Mouse (Mus musculus) forebrain, embryonic 12.5 days (tissue): ENCODE measurements at regions not wholly inside any gene's neighbourhood (a gene's known extent, or its start where the extent isn't known, plus 50 kb on each side); places are given as distances from the start of the nearest gene placed in this dataset.
A peak's percentile ranks its signal among the peaks of the same experiment; 100 is the strongest.
"Not testable (repeated sequence)": the region's sequence is repeated elsewhere in the genome, so short reads cannot be mapped to it uniquely, and the experiment has no call there.

Experiments
- ATAC-seq: fragments of 200-750 bp; cut with Nextera tagmentation; 2 replicates; pipeline ENCODE4 v1.8.0; 2017; ENCODE audit warnings: moderate TSS enrichment; ENCODE audit not compliant: low FRiP score
- H3K27ac ChIP-seq: fragments of 300-500 bp; sonication (generic); 2 replicates; pipeline ENCODE4 v1.5.1; 2016; ENCODE audit warnings: mild to moderate bottlenecking
- H3K27me3 ChIP-seq: fragments of 300-500 bp; sonication (generic); 2 replicates; pipeline ENCODE4 v1.6.1; 2016; ENCODE audit warnings: mild to moderate bottlenecking
- H3K36me3 ChIP-seq: fragments of 300-500 bp; sonication (generic); replicated peaks from 2 replicates; pipeline ENCODE4 v1.6.1; 2016; ENCODE audit warnings: mild to moderate bottlenecking
- H3K4me1 ChIP-seq: fragments of 300-500 bp; sonication (generic); 2 replicates; pipeline ENCODE4 v1.6.1; 2016
- H3K4me2 ChIP-seq: fragments of 300-500 bp; sonication (generic); 2 replicates; pipeline ENCODE4 v1.6.1; 2016; ENCODE audit warnings: mild to moderate bottlenecking, moderate library complexity
- H3K4me3 ChIP-seq: fragments of 300-500 bp; sonication (generic); replicated peaks from 2 replicates; pipeline ENCODE4 v1.5.1; 2016; ENCODE audit warnings: mild to moderate bottlenecking
- H3K9ac ChIP-seq: fragments of 300-500 bp; sonication (generic); 2 replicates; pipeline ENCODE4 v1.6.1; 2016; ENCODE audit warnings: mild to moderate bottlenecking
- H3K9me3 ChIP-seq: fragments of 300-500 bp; sonication (generic); 2 replicates; pipeline ENCODE4 v1.6.1; 2016
- WGBS: fragments of 180-500 bp; shearing (Covaris S2); methylation state at CpG from one replicate; pipeline ENCODE4 v1.1.7; 2016; 5-methylcytosine and 5-hydroxymethylcytosine counted together

DNA sequence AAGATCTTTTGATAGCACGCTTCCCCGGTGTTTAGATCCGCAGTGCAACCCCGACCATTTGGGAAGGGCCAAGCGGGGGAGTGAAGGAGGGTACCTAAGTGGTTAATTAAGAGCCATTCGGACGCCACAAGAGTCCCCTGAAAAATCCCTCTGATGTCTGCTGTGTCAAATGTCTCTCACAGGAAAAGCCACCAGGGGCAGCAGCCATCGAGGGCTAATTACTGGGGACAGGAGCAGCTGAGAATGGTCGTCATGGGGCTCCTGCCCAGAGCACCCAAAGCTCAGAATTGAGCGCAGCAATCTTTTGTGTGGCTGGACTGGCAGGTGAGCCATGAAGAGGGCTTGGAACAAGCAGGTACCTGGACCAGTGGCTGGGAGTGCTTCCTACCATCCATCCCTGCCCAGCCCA, 325.6 kb upstream of the Irx1 start:
- WGBS, result 3% methylated on average over 10 of the region's 10 CpGs
- H3K4me3 ChIP-seq, result 0 out of 2 replicates have a peak overlapping the region, but pooled peaks have one; percentile 1
- H3K9me3 ChIP-seq, result no peaks in the 10 kb centered on the region
- H3K4me2 ChIP-seq, result peak overlapping the region; percentile 17
- no peaks in the 10 kb centered on the region for H3K36me3 ChIP-seq
- 0 out of 2 replicates have a peak overlapping the region, but pooled peaks have one; percentile 42 for H3K27ac ChIP-seq
- no peak overlapping the region for H3K9ac ChIP-seq
- H3K27me3 ChIP-seq, result peaks cover 75% of the 10 kb centered on the region
- H3K4me1 ChIP-seq, result peaks cover 43% of the 10 kb centered on the region
- ATAC-seq, result peak; percentile 22

DNA sequence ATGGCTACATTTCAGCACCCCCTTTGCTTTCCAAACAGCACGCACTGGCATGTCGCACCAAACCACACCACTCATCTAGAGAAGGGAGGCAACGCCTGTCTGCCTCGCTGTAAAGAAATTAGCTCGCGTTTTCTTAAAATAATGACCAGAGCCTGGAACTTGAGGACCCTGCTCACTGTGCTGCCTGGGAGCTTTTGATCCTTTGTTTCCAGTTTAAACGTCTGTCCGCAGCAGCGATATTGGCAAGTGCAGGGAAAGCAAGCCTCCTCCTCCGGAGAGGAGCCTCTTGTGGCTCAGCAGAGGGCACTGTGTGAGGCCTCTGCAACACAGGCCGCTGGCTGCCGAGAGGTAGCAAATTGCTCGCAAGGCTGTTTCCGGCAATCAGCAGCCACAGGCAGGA, 328.8 kb upstream of the Irx1 start:
- ATAC-seq, result 0 out of 2 replicates have a peak, but pooled peaks have one; percentile 27
- H3K9me3 ChIP-seq, result no peaks in the 10 kb centered on the region
- H3K4me1 ChIP-seq, result peaks cover 46% of the 10 kb centered on the region
- H3K9ac ChIP-seq, result no peak overlapping the region
- no peaks in the 10 kb centered on the region for H3K36me3 ChIP-seq
- no peak overlapping the region for H3K4me3 ChIP-seq
- under 1% methylated on average over 14 of the region's 14 CpGs for WGBS
- H3K27me3 ChIP-seq, result peaks cover 79% of the 10 kb centered on the region
- H3K27ac ChIP-seq, result no peak overlapping the region
- H3K4me2 ChIP-seq, result 0 out of 2 replicates have a peak overlapping the region, but pooled peaks have one; percentile 21

DNA sequence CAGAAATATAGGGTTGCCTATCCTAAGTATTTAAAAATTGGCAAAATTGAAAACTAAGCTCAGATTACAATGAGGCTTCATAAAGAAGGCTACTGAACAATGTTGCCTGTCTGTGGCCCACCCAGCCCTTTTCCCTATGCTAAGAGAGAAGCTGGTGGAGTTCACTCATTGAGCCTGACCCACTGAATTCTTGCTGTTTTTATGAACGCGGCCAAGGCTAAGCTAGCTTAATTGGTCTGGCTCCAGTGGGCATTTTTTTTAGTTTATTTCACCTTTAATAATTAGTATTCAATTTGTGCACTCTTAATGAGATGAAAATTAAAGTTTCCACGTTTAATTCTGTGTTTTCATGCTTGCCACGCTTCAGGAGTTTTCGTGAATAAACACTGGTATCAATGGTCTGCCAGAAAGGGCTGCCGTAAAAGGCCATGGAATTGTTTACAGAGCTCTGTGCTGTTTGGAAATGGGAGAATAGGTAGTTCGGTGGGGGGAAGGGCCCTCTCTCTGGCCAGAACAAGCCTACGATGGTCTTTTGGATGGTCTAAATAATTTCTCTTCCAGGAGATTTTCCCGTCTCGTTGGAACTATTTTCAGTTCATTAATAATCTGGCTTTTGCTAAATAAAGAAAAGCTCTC, 329.7 kb upstream of the Irx1 start:
- Histone ChIP-seq H3K27ac (no peak overlapping the region), H3K36me3 (no peaks in the 10 kb centered on the region), H3K27me3 (peaks cover 78% of the 10 kb centered on the region), H3K4me1 (peaks cover 48% of the 10 kb centered on the region), H3K4me3 (no peak overlapping the region), H3K9me3 (no peaks in the 10 kb centered on the region), H3K9ac (no peak overlapping the region), H3K4me2 (no peak overlapping the region)
- 4% methylated on average over 10 of the region's 10 CpGs for WGBS
- ATAC-seq, result peak; percentile 68

DNA sequence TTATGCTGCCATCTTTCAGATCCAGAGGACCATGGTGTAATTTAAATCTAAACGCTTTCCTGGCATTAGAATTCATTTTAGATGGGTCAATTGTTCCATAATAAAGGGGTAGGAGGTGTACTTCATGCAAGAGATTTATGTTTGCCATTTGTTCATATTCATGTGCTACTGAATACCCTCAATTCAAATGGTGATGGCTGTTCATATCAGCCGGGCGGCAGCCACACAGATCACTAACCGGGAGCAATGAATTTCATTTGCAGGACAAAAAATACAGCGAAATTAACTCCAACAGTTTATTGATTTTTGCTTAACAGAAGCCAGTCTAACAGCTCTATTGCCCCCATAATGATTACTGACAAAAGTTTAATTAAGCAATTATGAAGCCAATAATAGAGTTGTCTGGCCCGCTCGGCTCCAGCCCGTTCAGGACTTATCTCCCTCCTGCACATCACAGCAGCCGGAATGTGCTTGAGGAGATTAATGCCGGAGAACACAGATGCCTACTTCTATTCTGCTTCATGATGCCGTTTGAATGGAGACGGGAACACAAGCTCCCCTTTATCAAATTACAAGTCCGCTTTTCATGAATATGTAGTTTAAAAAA, 330.3 kb upstream of the Irx2 start:
- H3K4me2 ChIP-seq, result no peak overlapping the region
- no peak overlapping the region for H3K4me3 ChIP-seq
- H3K36me3 ChIP-seq, result no peaks in the 10 kb centered on the region
- peak; percentile 59; the same call in 1 of the 2 replicates for ATAC-seq
- no peak overlapping the region for H3K9ac ChIP-seq
- no peaks in the 10 kb centered on the region for H3K9me3 ChIP-seq
- WGBS, result 8% methylated on average over 13 of the region's 13 CpGs
- peaks cover 92% of the 10 kb centered on the region for H3K27me3 ChIP-seq
- H3K27ac ChIP-seq, result no peak overlapping the region
- H3K4me1 ChIP-seq, result peaks cover 53% of the 10 kb centered on the region

DNA sequence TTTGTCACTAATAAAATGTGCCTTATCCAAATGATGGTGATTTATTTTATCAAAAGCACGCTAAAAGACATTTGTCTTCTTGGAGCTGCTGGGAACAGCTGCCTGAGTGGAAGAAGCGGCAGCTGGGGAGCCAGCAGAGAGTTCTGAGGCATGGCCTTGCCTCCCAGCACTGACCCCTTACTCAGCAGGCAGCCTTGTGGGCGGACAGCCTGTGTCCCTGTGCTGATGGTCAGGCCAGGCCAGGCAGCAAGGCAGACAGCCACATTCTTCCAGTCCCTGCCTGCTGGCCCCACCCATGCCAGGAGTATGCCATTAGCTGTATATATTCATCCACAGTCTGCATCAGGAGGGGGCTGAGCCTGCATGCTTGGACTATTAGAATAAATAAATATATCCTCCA, 329.0 kb upstream of the Irx2 start:
- Histone ChIP-seq H3K4me1 (peaks cover 53% of the 10 kb centered on the region), H3K27ac (no peak overlapping the region), H3K9ac (no peak overlapping the region), H3K27me3 (peaks cover 93% of the 10 kb centered on the region), H3K4me2 (no peak overlapping the region), H3K4me3 (no peak overlapping the region), H3K9me3 (no peaks in the 10 kb centered on the region), H3K36me3 (no peaks in the 10 kb centered on the region)
- no peak for ATAC-seq
- WGBS, result 26% methylated on average over 3 of the region's 3 CpGs

DNA sequence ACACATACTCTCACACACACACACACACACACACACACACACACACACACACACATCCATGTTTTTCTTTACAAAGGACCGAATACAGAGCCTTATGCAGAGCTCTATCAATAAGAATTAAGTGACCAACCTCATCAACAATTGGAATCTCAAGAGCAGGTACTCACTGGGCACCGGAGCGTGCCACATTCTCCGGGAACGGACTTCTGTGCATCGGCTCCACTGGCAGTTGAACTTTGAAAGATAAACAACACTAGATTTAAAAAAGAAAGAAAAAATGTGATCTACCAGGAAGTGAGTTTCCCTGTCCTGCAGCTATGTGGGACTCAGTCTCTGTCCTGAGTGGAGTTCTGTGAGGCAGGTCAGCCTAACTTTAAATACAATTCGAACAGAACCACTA, 327.5 kb upstream of the Irx2 start:
- Histone ChIP-seq H3K9me3 (no peaks in the 10 kb centered on the region), H3K36me3 (no peaks in the 10 kb centered on the region), H3K9ac (no peak overlapping the region), H3K4me3 (no peak overlapping the region), H3K27ac (no peak overlapping the region), H3K4me1 (peaks cover 53% of the 10 kb centered on the region), H3K27me3 (peaks cover 88% of the 10 kb centered on the region), H3K4me2 (no peak overlapping the region)
- ATAC-seq, result no peak
- WGBS, result 68% methylated on average over 7 of the region's 7 CpGs

DNA sequence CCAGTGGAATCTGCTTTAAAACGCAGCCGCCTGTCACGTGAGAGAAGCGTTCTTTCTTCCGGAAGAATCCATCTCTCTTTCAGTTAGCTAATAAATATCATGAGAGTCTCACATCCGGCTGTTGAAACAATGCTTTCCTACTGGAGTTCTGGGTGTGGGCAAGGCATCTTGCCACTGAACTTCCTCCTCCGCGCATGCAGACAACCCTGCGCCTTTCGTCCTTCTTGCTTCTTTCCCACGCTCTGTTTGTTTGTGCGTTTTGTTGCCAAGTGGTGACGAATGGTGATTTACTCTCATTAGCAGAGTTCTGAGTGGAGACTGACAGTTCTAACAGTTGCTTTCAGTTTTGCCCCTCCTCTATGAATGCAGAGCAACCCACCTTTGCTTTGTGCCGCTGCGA, 326.8 kb upstream of the Irx2 start:
- ATAC-seq, result 0 out of 2 replicates have a peak, but pooled peaks have one; percentile 24
- Histone ChIP-seq H3K9ac (no peak overlapping the region), H3K4me1 (peaks cover 53% of the 10 kb centered on the region), H3K36me3 (no peaks in the 10 kb centered on the region), H3K4me3 (no peak overlapping the region), H3K9me3 (no peaks in the 10 kb centered on the region), H3K4me2 (peak overlapping the region; percentile 17; the same call in 1 of the 2 replicates), H3K27ac (no peak overlapping the region), H3K27me3 (peaks cover 88% of the 10 kb centered on the region)
- WGBS, result 60% methylated on average over 15 of the region's 15 CpGs

DNA sequence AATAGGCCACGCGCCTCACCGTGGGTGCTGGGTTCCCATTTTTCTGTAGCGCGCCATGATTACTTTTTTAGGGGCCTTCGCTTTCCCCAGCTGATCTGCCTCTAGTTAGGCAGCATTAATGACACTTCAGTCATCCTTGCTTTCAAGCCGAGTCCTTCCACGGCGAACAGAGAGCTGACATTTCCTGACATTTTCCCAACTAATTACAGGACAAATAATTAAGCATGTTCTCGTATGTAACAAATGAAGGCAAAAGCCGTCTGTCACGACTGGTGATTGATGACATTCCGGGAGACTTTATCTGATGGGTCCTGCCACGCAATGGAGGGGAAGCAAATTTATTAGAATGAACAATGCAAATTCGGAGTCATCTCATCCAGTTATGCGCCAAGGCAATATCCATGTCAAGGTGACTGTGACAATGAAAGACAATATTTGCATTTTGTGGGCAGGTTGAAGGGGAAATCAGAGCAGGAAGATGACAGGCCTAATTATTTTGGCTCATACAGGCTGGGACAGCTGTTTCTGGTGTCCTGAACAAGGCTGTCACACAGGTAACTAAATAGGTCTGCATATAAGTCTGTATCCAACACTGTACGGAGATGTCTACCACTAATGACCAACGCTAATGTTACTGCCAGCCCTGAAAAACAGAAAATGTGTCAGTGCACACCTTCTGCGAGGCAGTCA, 326.0 kb upstream of the Irx2 start:
- peak overlapping the region; percentile 17; the same call in 1 of the 2 replicates for H3K4me2 ChIP-seq
- H3K4me3 ChIP-seq, result no peak overlapping the region
- 57% methylated on average over 19 of the region's 19 CpGs for WGBS
- ATAC-seq, result peak; percentile 45; the same call in 1 of the 2 replicates
- no peak overlapping the region for H3K9ac ChIP-seq
- H3K36me3 ChIP-seq, result no peaks in the 10 kb centered on the region
- peaks cover 48% of the 10 kb centered on the region for H3K4me1 ChIP-seq
- H3K9me3 ChIP-seq, result no peaks in the 10 kb centered on the region
- H3K27me3 ChIP-seq, result peaks cover 88% of the 10 kb centered on the region
- no peak overlapping the region for H3K27ac ChIP-seq

DNA sequence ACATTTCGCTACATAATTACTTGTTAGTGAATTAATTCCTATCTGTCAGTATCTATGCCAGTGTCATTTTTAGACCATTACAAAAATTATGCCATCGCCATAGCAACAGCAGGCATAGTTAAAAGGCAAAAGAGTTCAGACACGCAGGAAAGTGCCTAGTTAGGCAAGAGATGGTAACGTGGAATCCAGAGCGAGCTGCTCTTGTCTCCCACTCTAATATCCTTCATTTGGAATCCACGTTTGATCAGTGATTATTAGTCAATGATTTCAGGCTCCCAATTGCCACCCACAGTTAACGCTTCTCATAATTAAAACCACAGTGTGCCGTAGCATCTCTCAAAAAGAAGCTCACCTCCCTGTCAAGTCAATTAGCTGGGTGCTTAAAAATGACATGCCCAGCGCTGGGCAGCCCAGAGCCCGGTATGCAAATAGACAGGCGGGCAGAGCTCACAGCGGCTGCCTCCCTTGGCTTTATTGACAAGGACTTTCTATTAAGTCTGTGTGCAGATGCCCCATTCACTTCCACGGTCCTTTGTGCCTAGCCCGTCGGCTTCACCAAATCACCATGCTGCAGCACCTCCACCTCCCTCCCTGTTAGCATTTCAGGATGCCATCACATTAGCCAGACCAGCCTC, 325.4 kb upstream of the Irx2 start:
- no peaks in the 10 kb centered on the region for H3K36me3 ChIP-seq
- no peak overlapping the region for H3K27ac ChIP-seq
- no peak overlapping the region for H3K4me2 ChIP-seq
- 33% methylated on average over 15 of the region's 15 CpGs for WGBS
- peaks cover 47% of the 10 kb centered on the region for H3K4me1 ChIP-seq
- peak; percentile 18; the same call in 1 of the 2 replicates for ATAC-seq
- peaks cover 92% of the 10 kb centered on the region for H3K27me3 ChIP-seq
- no peak overlapping the region for H3K9ac ChIP-seq
- H3K9me3 ChIP-seq, result no peaks in the 10 kb centered on the region
- H3K4me3 ChIP-seq, result no peak overlapping the region

DNA sequence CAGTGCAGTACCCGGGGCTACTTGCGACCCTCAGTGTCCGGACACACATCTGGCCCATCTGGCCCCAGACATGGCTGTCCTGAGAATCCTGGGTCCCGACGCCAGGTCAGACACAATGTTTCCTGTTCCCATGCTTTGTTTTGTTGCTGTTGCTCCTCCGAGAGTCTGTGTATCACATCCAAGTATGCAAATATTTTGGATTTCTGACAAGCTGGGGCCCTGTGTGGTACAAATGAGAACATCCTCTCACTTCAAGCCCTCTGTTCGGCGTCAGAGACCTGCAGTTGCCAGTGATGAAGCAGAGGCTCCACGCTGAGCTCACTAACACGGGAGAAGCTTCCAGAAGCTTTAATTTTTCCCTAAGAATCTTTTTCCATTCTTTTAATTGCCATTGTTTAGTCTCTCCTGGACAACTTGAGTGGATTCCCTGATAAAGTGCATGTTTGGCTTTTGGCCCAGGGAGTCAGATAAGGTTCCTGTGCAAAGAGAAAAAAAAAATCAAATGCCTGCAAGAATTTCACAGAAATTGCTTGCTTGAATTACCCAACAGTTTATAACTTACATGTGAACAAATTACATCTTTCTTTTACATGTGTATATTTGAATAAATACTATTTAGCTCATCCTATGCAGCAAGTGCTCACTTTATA, 304.5 kb upstream of the Irx2 start:
- H3K4me1 ChIP-seq, result no peaks in the 10 kb centered on the region
- no peak overlapping the region for H3K4me2 ChIP-seq
- WGBS, result 67% methylated on average over 10 of the region's 10 CpGs
- H3K9ac ChIP-seq, result no peak overlapping the region
- H3K4me3 ChIP-seq, result no peak overlapping the region
- ATAC-seq, result no peak
- no peaks in the 10 kb centered on the region for H3K9me3 ChIP-seq
- H3K27me3 ChIP-seq, result peaks cover 35% of the 10 kb centered on the region
- H3K36me3 ChIP-seq, result no peaks in the 10 kb centered on the region
- no peak overlapping the region for H3K27ac ChIP-seq

DNA sequence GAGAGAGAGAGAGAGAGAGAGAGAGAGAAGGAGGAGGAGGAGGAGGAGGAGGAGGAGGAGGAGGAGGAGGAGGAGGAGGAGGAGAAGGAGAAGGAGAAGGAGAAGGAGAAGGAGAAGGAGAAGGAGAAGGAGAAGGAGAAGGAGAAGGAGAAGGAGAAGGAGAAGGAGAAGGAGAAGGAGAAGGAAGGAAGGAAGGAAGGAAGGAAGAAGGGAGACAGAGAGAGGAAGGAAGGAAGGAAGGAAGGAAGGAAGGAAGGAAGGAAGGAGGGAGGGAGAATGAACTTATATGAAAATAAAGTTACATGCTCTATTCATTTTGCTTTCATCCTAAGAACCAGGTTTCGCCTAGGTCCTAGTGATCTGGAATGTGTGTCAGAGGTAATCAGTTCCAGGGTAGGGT, 302.4 kb upstream of the Irx2 start:
- WGBS, result 64% methylated on average over 1 of the region's 1 CpGs

DNA sequence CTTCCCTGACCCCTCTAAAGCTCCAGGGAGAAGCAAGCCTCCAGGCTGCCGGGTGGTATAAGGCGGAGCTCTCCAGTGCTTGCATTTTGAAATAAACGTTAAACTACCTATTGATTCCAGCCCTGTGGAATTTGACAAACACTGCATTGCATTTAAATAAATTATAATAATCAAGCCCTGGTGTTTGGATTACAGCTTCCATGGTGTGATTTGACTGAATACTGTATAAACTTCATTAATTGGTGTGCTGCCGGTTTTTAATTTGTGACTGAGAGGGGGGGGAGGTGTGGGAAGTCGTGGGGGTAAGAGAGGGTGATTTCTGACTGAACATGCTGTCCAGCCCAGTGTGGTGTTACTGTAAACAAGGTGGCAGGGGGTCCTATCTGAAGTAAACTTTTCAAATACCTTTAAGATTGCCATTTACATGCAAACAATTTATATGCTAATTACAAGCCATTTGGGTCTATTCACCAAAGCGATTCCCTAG, 282.9 kb upstream of the Irx2 start:
- peak; percentile 76 for ATAC-seq
- WGBS, result 4% methylated on average over 6 of the region's 6 CpGs

More for the DNA sequence above, 302.4 kb upstream of the Irx2 start:
- H3K9me3 ChIP-seq, H3K4me2 ChIP-seq, ATAC-seq, H3K9ac ChIP-seq, H3K36me3 ChIP-seq, H3K4me3 ChIP-seq, H3K4me1 ChIP-seq, H3K27ac ChIP-seq: not testable (repeated sequence)
- H3K27me3 ChIP-seq, result peaks cover 34% of the 10 kb centered on the region

More for the DNA sequence above, 282.9 kb upstream of the Irx2 start:
- Histone ChIP-seq H3K4me2 (peak overlapping the region; percentile 21), H3K9me3 (no peaks in the 10 kb centered on the region), H3K36me3 (no peaks in the 10 kb centered on the region), H3K4me1 (peaks cover 19% of the 10 kb centered on the region), H3K27ac (no peak overlapping the region), H3K4me3 (no peak overlapping the region), H3K27me3 (peaks cover 96% of the 10 kb centered on the region), H3K9ac (no peak overlapping the region)
